Mouse (Mus musculus) kidney, adult 2 months (tissue): ENCODE measurements around the gene Olfr1346. TPM values are rescaled to one million over a fixed set of nuclear protein-coding genes. Genes with fewer than 3 reads are reported as not detected.
"Not testable (repeated sequence)": the region's sequence is repeated elsewhere in the genome, so short reads cannot be mapped to it uniquely, and the experiment has no call there.

Experiments used
- DNase-seq: peaks from one replicate; pipeline ENCODE4 v3.0.0; 2021
- H3K27ac ChIP-seq: fragments of 200-500 bp; 2 replicates; pipeline ENCODE4 v1.5.1; 2012; ENCODE audit warnings: low read depth, low read length, control low read depth, inconsistent platforms; ENCODE audit not compliant: insufficient read depth
- H3K27me3 ChIP-seq: fragments of 200-500 bp; replicated peaks from 2 replicates; pipeline ENCODE4 v1.6.1; 2012; ENCODE audit warnings: mild to moderate bottlenecking, moderate library complexity, low read length, inconsistent platforms; ENCODE audit not compliant: control insufficient read depth, insufficient read depth
- H3K36me3 ChIP-seq: fragments of 200-500 bp; 2 replicates; pipeline ENCODE4 v1.6.1; 2012; ENCODE audit warnings: mild to moderate bottlenecking, moderate library complexity, low read length, inconsistent platforms; ENCODE audit not compliant: control insufficient read depth, insufficient read depth
- H3K4me1 ChIP-seq: fragments of 200-500 bp; 2 replicates; pipeline ENCODE4 v1.6.1; 2011; ENCODE audit warnings: low read length; ENCODE audit not compliant: control insufficient read depth, insufficient read depth
- H3K4me3 ChIP-seq: fragments of 200-500 bp; 2 replicates; pipeline ENCODE4 v1.5.1; 2011; ENCODE audit warnings: mild to moderate bottlenecking, low read depth, low read length, control low read depth; ENCODE audit not compliant: insufficient read depth
- CTCF ChIP-seq: fragments of 200-500 bp; conservative IDR thresholded peaks from 2 replicates; pipeline ENCODE4 v1.5.1; 2011; ENCODE audit warnings: low read depth, mild to moderate bottlenecking, control low read depth, low read length, moderate library complexity, mixed read lengths; ENCODE audit not compliant: insufficient read depth, insufficient read length
- POLR2A ChIP-seq: fragments of 200-500 bp; IDR thresholded peaks from one replicate; pipeline ENCODE4 v1.6.1; 2011; ENCODE audit warnings: low read depth, low read length, control low read depth
- WGBS: fragments of 180-500 bp; shearing (Covaris S2); methylation state at CpG from one replicate; pipeline ENCODE4 v1.1.7; 2018; 5-methylcytosine and 5-hydroxymethylcytosine counted together
- polyA plus RNA-seq: library from polyadenylated mRNA; depleted of rRNA; stranded (reverse); fragments of >200 nt; gene quantifications from 2 replicates; pipeline ENCODE4 v1.2.3, GENCODE M21; 2012

The Olfr1346 gene
- polyA plus RNA-seq, 1 experiment, result not detected

DNA sequence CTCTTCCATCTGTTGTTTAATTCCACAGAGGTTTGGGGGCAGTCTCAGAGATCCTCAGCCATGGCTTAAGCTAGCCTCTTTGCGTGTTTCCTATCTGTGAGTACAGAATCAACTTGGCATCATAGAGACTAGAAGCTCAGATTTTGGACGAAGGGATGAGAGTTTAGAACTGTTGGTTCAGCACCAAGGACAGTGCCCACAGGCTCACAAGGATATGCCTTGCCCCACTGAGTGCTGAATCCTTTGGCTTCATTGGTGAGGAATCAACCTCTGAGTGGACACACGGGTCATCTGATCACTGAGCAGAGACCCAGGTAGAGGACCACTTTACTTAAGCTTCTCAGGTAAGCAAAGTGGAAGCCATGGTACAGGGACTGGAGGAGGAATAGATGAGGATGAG is 10.5 kb upstream of the Olfr1346 start:
- Histone ChIP-seq H3K4me1 (no peaks in the 10 kb centered on the region), H3K27ac (no peak overlapping the region), H3K36me3 (no peaks in the 10 kb centered on the region), H3K27me3 (no peaks in the 10 kb centered on the region), H3K4me3 (no peak overlapping the region)
- no peak for DNase-seq
- 42% methylated on average over 3 of the region's 3 CpGs for WGBS
- TF ChIP-seq CTCF, result no peak

DNA sequence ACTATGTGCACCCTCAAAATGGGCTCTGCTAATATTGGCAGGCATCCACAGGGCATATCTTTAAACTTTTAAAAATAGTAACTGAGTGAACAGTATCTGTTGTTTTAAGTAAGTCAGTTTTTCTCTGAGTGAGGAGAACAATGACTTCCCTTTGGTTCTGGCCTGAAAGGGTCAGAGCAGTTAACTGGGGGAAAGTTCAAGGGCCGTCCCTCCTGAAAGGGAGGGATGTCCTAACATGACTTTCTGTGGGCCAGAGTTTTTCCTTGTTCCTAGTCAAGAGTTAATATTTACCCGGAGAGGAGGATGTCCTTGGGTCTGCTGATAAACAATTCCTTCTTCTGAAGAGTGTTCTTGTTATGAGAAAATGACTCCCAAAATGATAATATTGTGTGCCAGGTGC is 10.7 kb downstream of the Olfr1346 start:
- not testable (repeated sequence) for H3K4me1 ChIP-seq, H3K27ac ChIP-seq, H3K4me3 ChIP-seq, H3K36me3 ChIP-seq, H3K27me3 ChIP-seq
- peak; percentile 73 for DNase-seq
- WGBS, result 56% methylated on average over 2 of the region's 2 CpGs

DNA sequence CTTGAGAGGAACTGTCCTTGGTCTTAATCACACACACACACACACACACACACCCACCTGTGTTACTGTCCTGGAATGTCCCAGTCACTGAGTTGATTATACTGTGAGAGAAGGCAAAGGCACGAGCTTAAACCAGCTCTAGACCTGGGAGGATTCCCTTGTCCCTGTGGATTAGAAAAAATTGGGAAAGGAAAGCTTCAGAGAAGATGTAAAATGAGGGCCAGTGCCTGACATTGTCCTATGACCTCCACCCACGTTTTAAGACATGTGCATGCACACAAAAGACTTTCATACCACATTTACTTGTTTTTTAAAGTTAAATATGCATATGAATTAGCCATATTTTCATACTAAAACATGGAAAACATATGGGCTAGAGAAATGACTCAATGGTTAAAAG is 19.9 kb downstream of the Olfr1346 start, which contains the start of gene Olfr5:
Gene Olfr5 (minus strand): TSS at position 101 of the 400 bp plus-strand sequence.
- WGBS, result 22% methylated on average over 2 of the region's 2 CpGs
- no peaks in the 10 kb centered on the region for H3K4me1 ChIP-seq
- no peak within 1 kb of the TSS for H3K27ac ChIP-seq
- no peak for TF ChIP-seq POLR2A
- TF ChIP-seq CTCF, result no peak
- no peaks in the 10 kb centered on the region for H3K36me3 ChIP-seq
- no peak within 1 kb of the TSS for H3K4me3 ChIP-seq
- no peaks in the 10 kb centered on the region for H3K27me3 ChIP-seq
- no peak for DNase-seq

DNA sequence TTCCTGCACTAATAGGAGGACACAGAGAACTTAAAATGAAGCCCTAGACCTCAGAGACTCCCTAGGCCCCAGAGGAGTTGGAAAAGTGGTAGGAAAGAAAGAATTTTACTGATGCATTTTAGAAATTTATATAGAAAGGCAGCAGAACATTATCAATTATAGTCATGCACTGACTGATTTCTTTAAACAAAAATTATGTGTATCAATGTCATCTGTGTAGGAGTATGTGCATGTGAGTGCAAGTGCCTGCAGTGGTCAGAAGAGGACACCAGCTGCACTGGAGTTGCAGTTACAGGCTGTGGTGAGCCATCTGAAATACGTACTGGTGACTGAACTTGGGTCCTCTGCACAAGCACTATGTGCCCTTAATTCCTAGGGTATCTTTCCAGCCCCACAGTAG is 32.8 kb downstream of the Olfr1346 start, which contains the start of gene Olfr1347:
Gene Olfr1347 (minus strand): TSS at position 101 of the 400 bp plus-strand sequence.
- H3K4me1 ChIP-seq, result no peaks in the 10 kb centered on the region
- no peak within 1 kb of the TSS for H3K4me3 ChIP-seq
- 51% methylated on average over 1 of the region's 1 CpGs for WGBS
- TF ChIP-seq CTCF, result no peak
- TF ChIP-seq POLR2A, result no peak
- DNase-seq, result no peak
- H3K36me3 ChIP-seq, result no peaks in the 10 kb centered on the region
- H3K27ac ChIP-seq, result no peak within 1 kb of the TSS
- H3K27me3 ChIP-seq, result no peaks in the 10 kb centered on the region

DNA sequence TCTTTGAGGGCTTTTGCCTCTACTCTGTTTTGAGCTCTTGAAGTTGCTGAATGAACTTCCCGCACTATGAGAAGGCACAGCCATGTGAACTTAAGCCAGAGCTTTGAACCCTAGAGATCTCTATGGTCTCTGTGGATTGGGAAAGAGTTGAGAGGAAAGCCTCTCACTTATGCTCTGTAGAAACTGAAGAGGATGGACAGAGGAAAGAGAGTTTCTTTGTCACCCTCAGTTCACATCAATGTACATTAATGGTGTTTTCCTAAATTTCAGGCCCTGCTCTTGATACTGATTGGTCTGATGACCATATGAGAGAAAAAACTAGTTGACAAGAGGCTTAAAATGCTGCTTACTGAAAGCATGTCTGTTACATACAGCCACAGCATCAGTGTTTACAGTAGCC is 41.7 kb downstream of the Olfr1346 start, which contains the start of gene Olfr1348:
Gene Olfr1348 (minus strand): TSS at position 101 of the 400 bp plus-strand sequence.
- no peaks in the 10 kb centered on the region for H3K4me1 ChIP-seq
- no peak for DNase-seq
- no peak for TF ChIP-seq CTCF
- no peak for TF ChIP-seq POLR2A
- H3K27ac ChIP-seq, result no peak within 1 kb of the TSS
- no peaks in the 10 kb centered on the region for H3K36me3 ChIP-seq
- no peaks in the 10 kb centered on the region for H3K27me3 ChIP-seq
- 89% methylated on average over 1 of the region's 1 CpGs for WGBS
- H3K4me3 ChIP-seq, result no peak within 1 kb of the TSS

DNA sequence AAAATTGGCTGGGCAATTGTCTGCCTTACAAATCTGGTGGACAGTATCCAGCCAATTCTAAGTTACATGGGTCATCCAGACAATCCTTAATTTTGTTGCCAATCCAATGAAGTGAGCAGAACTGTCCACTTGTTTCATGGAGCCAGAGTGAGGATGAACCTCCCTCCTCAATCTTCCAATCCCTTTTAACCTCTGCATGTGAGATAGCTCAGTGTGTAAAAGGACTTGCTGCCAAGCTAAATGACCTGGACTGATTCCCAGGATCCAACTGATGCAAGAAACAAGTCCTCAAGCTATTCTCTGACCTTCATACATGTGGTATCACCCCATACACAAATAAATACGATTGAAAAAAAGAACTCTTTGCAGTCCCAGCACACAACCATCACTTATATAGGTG is 54.8 kb downstream of the Olfr1346 start:
- WGBS, result 27% methylated on average over 1 of the region's 1 CpGs
- TF ChIP-seq POLR2A (no peak), CTCF (no peak)
- DNase-seq, result no peak
- Histone ChIP-seq H3K4me1 (no peaks in the 10 kb centered on the region), H3K27ac (no peak overlapping the region), H3K4me3 (no peak overlapping the region), H3K36me3 (no peaks in the 10 kb centered on the region), H3K27me3 (no peaks in the 10 kb centered on the region)

DNA sequence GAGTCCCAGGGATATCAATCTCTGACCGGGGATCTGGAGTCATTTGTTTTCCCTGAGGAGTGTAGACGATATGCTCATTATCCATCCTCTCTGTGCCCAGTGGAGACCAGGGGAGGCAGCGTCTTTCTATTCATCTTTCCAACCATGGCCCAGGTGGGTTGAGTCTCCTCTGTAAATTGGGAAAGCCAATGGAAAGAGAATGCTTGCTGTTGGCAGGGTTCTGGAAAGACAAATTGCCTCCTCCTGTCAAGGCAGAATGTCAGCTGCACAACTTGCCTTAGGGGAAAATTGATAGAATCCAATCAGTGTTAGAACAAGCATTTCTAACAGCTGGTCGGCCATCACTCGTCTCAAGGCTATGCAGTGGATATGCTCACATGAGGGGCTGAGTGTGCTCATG is 55.9 kb downstream of the Olfr1346 start, which contains the start of gene Olfr1349:
Gene Olfr1349 (minus strand): TSS at position 101 of the 400 bp plus-strand sequence.
- no peaks in the 10 kb centered on the region for H3K27me3 ChIP-seq
- 83% methylated on average over 5 of the region's 5 CpGs for WGBS
- no peak for TF ChIP-seq POLR2A
- TF ChIP-seq CTCF, result no peak

DNA sequence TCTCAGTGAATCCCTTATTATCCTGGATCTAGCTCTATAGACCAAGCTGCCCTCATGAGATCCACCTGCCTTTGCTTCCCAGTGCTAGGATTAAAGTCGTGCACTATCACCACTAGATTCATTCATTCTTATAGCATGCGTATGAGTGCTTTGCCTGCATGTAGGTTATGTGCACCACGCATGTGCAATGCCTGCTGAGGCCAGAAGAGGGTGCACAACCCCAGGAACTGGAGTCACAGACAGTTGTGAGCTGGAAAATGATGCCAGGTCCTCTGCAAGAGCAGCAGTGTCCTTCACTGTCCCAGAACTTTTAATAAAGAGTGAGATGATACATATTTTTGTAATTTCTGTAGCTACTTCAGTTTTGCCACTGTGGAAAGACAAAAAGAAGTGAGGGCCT is 58.1 kb downstream of the Olfr1346 start:
- no peaks in the 10 kb centered on the region for H3K4me1 ChIP-seq
- WGBS, result 60% methylated on average over 3 of the region's 3 CpGs
- no peak overlapping the region for H3K27ac ChIP-seq
- TF ChIP-seq POLR2A, result no peak
- no peak for DNase-seq
- H3K4me3 ChIP-seq, result no peak overlapping the region
- H3K27me3 ChIP-seq, result no peaks in the 10 kb centered on the region
- H3K36me3 ChIP-seq, result no peaks in the 10 kb centered on the region

More for the DNA sequence above, 55.9 kb downstream of the Olfr1346 start, which contains the start of gene Olfr1349:
- H3K4me3 ChIP-seq, result no peak within 1 kb of the TSS
- no peaks in the 10 kb centered on the region for H3K36me3 ChIP-seq
- H3K4me1 ChIP-seq, result no peaks in the 10 kb centered on the region
- no peak within 1 kb of the TSS for H3K27ac ChIP-seq
- DNase-seq, result no peak
